ENCODE assay signal across 8 mouse cellular contexts in genomic region chr1:74391844-74392441, GRCm38 (mm10). TPM values are rescaled to one million over a fixed set of nuclear protein-coding genes. Genes with fewer than 3 reads are reported as not detected.
DNase-seq lines count a peak whose midpoint lies in the region; ATAC-seq lines count a peak whose summit lies in the region.

No protein-coding gene starts in this region.

- peaks cover 39% of the 10 kb centered on the region for H3K4me1 ChIP-seq in embryonic facial prominence, embryonic 12.5 days
- H3K4me1 ChIP-seq in heart, embryonic 11.5 days (ENCODE audit: control insufficient read depth, insufficient read depth, low read length): peaks cover 22% of the 10 kb centered on the region
- peaks cover 60% of the 10 kb centered on the region for H3K4me1 ChIP-seq in kidney, embryonic 15.5 days

- peak overlapping the region; percentile 80 for H3K4me3 ChIP-seq in embryonic facial prominence, embryonic 12.5 days
- H3K4me3 ChIP-seq in heart, embryonic 11.5 days (ENCODE audit: low read depth, low read length): peak overlapping the region; percentile 91
- H3K4me3 ChIP-seq in kidney, embryonic 15.5 days (replicated peaks): peak overlapping the region; percentile 97

- WGBS in embryonic facial prominence, embryonic 12.5 days: under 1% methylated on average over 55 of the region's 63 CpGs
- WGBS in heart, embryonic 11.5 days (ENCODE audit: insufficient replicate concordance): under 1% methylated on average over 36 of the region's 63 CpGs
- under 1% methylated on average over 58 of the region's 63 CpGs for WGBS in kidney, embryonic 15.5 days

- peak overlapping the region; percentile 97 for H3K9ac ChIP-seq in embryonic facial prominence, embryonic 12.5 days
- peak overlapping the region; percentile 99 for H3K9ac ChIP-seq in heart, embryonic 11.5 days (ENCODE audit: low read depth, low read length)
- peak overlapping the region; percentile 99 for H3K9ac ChIP-seq in kidney, embryonic 15.5 days

- H3K27me3 ChIP-seq in embryonic facial prominence, embryonic 12.5 days: no peaks in the 10 kb centered on the region
- H3K27me3 ChIP-seq in heart, embryonic 11.5 days (ENCODE audit: control insufficient read depth, insufficient read depth, low read length): no peaks in the 10 kb centered on the region
- H3K27me3 ChIP-seq in kidney, embryonic 15.5 days: no peaks in the 10 kb centered on the region

- H3K9me3 ChIP-seq in embryonic facial prominence, embryonic 12.5 days: no peaks in the 10 kb centered on the region
- H3K9me3 ChIP-seq in heart, embryonic 11.5 days (replicated peaks; ENCODE audit: control insufficient read depth, low read length): no peaks in the 10 kb centered on the region
- H3K9me3 ChIP-seq in kidney, embryonic 15.5 days (replicated peaks): no peaks in the 10 kb centered on the region

- H3K27ac ChIP-seq in embryonic facial prominence, embryonic 12.5 days: peak overlapping the region; percentile 98
- peak overlapping the region; percentile 100 for H3K27ac ChIP-seq in heart, embryonic 11.5 days (ENCODE audit: low read depth, low read length)
- H3K27ac ChIP-seq in kidney, embryonic 15.5 days: peak overlapping the region; percentile 98

- H3K4me2 ChIP-seq in embryonic facial prominence, embryonic 12.5 days (replicated peaks): peak overlapping the region; percentile 93
- peak overlapping the region; percentile 76 for H3K4me2 ChIP-seq in heart, embryonic 11.5 days
- peak overlapping the region; percentile 93 for H3K4me2 ChIP-seq in kidney, embryonic 15.5 days

- peaks cover 22% of the 10 kb centered on the region for H3K36me3 ChIP-seq in embryonic facial prominence, embryonic 12.5 days
- peaks cover 19% of the 10 kb centered on the region for H3K36me3 ChIP-seq in heart, embryonic 11.5 days (ENCODE audit: control insufficient read depth, insufficient read depth, low read length)
- peaks cover 24% of the 10 kb centered on the region for H3K36me3 ChIP-seq in kidney, embryonic 15.5 days

- ATAC-seq in embryonic facial prominence, embryonic 12.5 days (ENCODE audit: insufficient number of reproducible peaks, insufficient read depth, low FRiP score, low TSS enrichment): peak; percentile 11; the same call in 1 of the 2 replicates
- ATAC-seq in heart, embryonic 11.5 days (replicated peaks; ENCODE audit: insufficient number of reproducible peaks, low FRiP score, low TSS enrichment): peak; percentile 52
- peak; percentile 49 for ATAC-seq in kidney, embryonic 15.5 days (replicated peaks; ENCODE audit: low FRiP score)

- peak; percentile 71 for DNase-seq in CD4-positive, CD25-positive, alpha-beta regulatory T cell, adult 2 months (ENCODE audit: low read depth, low spot score)
- DNase-seq in adrenal gland, adult 8-10 months: peak; percentile 80
- DNase-seq in lung, postnatal 10 days: peak; percentile 87
- peak; percentile 83 for DNase-seq in ovary, postnatal 36 days (ENCODE audit: low spot score)
- DNase-seq in urinary bladder, adult 18-20 months (ENCODE audit: low spot score in 2 of 2): peak; percentile 74 to 79

RNA-seq across cellular contexts. Expression of gene Ctdsp1, which starts 0.6 kb away (rescaled TPM):
- 100 to 1,000 TPM; 141 to 175 (median 160) TPM for total RNA-seq in adrenal gland, adult 8-10 months (2022)
- 75.7 and 78.9 TPM in 2 replicates for polyA plus RNA-seq in embryonic facial prominence, embryonic 12.5 days (2016; fragmentation: Nextera tagmentation; extraction: Ambion mirVana)
- polyA plus RNA-seq in heart, embryonic 11.5 days (2014; fragmentation: Nextera tagmentation; extraction: Ambion mirVana): 59.6 and 63.8 TPM in 2 replicates
- 81.1 and 82.0 TPM in 2 replicates for polyA plus RNA-seq in kidney, embryonic 15.5 days (2015; fragmentation: Nextera tagmentation; extraction: Ambion mirVana)

RNA-seq across cellular contexts. Expression of gene Slc11a1, which starts 16.9 kb away (rescaled TPM):
- total RNA-seq in adrenal gland, adult 8-10 months (2022): 10 to 100 TPM; 12.9 to 29.1 (median 19.7) TPM
- polyA plus RNA-seq in embryonic facial prominence, embryonic 12.5 days (2016; fragmentation: Nextera tagmentation; extraction: Ambion mirVana): 4.1 and 5.0 TPM in 2 replicates
- polyA plus RNA-seq in heart, embryonic 11.5 days (2014; fragmentation: Nextera tagmentation; extraction: Ambion mirVana): 1.1 TPM in 2 replicates
- 3.8 and 5.9 TPM in 2 replicates for polyA plus RNA-seq in kidney, embryonic 15.5 days (2015; fragmentation: Nextera tagmentation; extraction: Ambion mirVana)

RNA-seq across cellular contexts. Expression of gene Vil1, which starts 17.2 kb away (rescaled TPM):
- 1 to 10 TPM in 3 of 4 experiments, under 1 TPM in 1; 0.96 to 4.1 (median 2.6) TPM for total RNA-seq in adrenal gland, adult 8-10 months (2022)
- 0.23 and 0.24 TPM in 2 replicates for polyA plus RNA-seq in embryonic facial prominence, embryonic 12.5 days (2016; fragmentation: Nextera tagmentation; extraction: Ambion mirVana)
- 0.23 and 0.45 TPM in 2 replicates for polyA plus RNA-seq in heart, embryonic 11.5 days (2014; fragmentation: Nextera tagmentation; extraction: Ambion mirVana)
- 11.5 and 12.3 TPM in 2 replicates for polyA plus RNA-seq in kidney, embryonic 15.5 days (2015; fragmentation: Nextera tagmentation; extraction: Ambion mirVana)

RNA-seq across cellular contexts. Expression of gene Catip, which starts 30.0 kb away (rescaled TPM):
- total RNA-seq in adrenal gland, adult 8-10 months (2022): 1 to 10 TPM in 2 of 4 experiments, under 1 TPM in 2; 0.21 to 1.4 (median 0.81) TPM
- polyA plus RNA-seq in embryonic facial prominence, embryonic 12.5 days (2016; fragmentation: Nextera tagmentation; extraction: Ambion mirVana): 0.93 and 0.98 TPM in 2 replicates
- polyA plus RNA-seq in heart, embryonic 11.5 days (2014; fragmentation: Nextera tagmentation; extraction: Ambion mirVana): 0.17 and 0.59 TPM in 2 replicates
- 0.67 and 0.82 TPM in 2 replicates for polyA plus RNA-seq in kidney, embryonic 15.5 days (2015; fragmentation: Nextera tagmentation; extraction: Ambion mirVana)

Comparison
In these comparisons a context has a peak if more than half of its experiments do, and no peak if none do; other contexts are left out.
1. Peak in every context shown above with its lines: DNase-seq, ATAC-seq, H3K4me3 ChIP-seq and H3K27ac ChIP-seq.